Mouse (Mus musculus) neutrophil, adult 5-6 weeks (primary cell): ENCODE data around the gene Scpep1. TPM values are rescaled to one million over a fixed set of nuclear protein-coding genes. Genes with fewer than 3 reads are reported as not detected.
"Not testable (repeated sequence)": the region's sequence is repeated elsewhere in the genome, so short reads cannot be mapped to it uniquely, and the experiment has no call there.

Experiments
- ATAC-seq: fragments of 151-379, 151-347 bp; 2 replicates; pipeline ENCODE4 v1.8.0; 2017; ENCODE audit warnings: mild to moderate bottlenecking, moderate TSS enrichment; ENCODE audit not compliant: insufficient number of reproducible peaks, poor library complexity, low FRiP score, severe bottlenecking; ENCODE audit errors: extremely low read depth
- total RNA-seq: library from RNA; stranded (forward); fragments of 200-1000 nt; gene quantifications from 2 replicates; pipeline ENCODE4 v1.2.3, GENCODE M21; 2017

Gene Scpep1
- total RNA-seq, 1 experiment from 2014 or later, result 31.9 TPM

DNA sequence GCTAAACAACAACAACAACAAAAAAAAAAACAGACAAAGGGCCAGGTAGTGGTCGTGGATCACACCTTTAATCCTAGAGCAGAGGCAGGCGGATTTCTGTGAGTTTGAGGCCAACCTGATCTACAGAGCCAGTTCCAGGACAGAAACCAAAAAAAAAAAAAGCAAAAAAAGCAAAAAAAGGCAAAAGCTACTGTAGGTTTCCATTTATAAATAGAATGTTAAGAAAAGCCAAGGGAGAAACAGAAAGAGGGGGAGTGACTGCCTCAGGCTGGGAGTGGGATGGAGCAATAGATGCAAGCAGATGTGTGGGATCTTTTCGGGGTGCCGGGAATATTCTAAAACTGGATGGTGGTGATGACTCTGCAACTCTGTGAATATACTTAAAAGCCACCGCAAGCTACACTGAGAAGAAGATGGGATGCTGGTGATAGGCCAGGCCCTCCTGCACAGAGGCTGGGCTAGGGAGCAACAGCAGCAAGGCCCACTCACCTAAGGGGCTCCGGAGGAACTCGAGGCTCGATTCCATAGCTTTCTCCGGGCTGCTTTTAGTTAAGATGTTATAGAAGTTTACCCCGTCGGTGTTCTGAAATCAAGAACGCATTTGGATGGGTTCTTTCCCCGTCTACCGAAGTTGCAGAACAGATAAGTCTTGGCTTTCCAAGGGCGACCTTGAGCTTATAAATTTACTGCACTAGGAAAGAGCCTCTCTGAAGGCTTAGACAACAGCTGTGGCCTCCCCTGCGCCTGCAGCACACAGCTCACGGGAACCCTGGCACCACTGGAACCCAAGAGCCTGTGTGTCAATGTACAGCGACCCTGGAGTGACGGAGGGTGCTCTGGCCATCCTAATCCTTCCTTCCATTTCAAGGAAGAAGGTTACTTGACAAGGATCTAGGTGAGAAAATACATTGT is 20.9 kb downstream of the Scpep1 start:
- ATAC-seq, result no peak

DNA sequence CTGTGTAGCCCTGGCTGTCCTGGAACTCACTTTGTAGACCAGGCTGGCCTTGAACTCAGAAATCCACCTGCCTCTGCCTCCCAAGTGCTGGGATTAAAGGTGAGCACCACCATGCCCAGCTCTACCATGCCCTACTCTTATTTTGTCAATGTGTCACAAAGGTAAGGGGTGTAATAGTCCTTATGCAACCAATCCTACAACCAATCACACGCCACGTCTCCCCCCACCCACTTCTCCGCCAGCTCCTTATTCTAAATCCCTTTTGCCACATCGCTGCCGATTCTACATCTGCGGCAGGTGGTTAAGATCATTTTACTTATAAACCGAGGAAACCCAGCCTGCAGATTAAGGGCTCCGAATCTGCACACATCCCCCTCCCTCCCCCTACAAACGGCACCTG is 22.2 kb downstream of the Scpep1 start:
- no peak for ATAC-seq

GRCm38 (mm10) chr11:88931692-88932530 is 23.4 kb downstream of the Scpep1 start:
- ATAC-seq, result no peak

- ATAC-seq, result no peak
Measured at GRCm38 (mm10) chr11:88926566-88926965, 28.7 kb downstream of the Scpep1 start.

DNA sequence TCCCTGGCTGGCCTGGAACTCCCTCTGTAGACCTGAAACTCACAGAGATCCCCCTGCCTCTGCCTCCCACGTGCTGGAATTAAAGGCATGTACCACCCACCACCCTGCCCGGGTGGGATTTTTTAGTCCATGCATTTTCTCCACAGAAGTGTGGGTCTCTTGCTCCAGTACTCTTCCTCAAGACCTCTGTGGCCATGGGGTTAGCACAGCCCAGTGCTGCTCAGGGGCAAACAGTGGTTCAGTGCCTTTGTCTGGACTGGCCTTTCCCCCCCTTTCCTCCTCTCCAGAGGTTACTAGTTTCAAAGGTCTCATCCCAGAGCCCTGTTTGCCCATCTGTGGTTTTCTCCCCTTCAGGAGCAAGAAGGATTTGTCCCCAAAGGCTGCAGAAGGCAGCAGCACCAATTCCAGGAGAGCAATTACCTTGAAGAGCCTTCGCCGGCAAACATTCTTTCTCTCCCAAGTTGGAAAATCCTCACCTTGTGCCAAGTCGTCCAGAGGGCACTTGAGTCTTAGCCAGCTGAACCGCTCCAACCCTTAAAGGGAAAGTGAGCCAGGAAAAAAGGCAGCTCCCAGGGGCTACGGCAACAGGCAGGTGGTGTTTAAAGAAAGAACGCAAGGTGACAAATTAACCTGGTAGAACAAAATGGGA is 45.8 kb downstream of the Scpep1 start:
- ATAC-seq, result no peak

- peak; percentile 78 for ATAC-seq
Measured at GRCm38 (mm10) chr11:88908557-88909211, 46.6 kb downstream of the Scpep1 start.

- ATAC-seq, result no peak
Measured at GRCm38 (mm10) chr11:88907886-88908285, 47.4 kb downstream of the Scpep1 start.

DNA sequence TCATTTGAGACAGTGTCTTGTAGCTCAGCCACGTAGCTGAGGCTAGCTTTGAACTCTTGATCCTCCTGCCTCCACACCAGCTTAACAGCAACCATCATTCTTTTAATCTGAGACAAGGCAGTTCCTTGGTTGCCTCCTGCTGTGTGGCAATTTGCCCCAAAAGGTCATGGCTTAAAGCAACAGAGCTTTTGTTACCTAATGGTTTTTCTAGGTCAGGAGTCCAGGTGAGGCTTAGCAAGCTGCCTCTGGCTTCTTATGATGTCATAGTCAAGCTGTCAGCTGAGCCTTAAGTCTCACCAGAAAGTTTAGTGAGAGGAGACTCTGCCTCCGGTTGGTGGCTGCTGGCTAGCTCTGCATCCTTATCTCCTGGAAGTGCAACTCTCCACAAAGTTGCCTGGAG is 49.6 kb downstream of the Scpep1 start:
- no peak for ATAC-seq

- no peak for ATAC-seq
Measured at GRCm38 (mm10) chr11:88904080-88904479, 51.2 kb downstream of the Scpep1 start.

DNA sequence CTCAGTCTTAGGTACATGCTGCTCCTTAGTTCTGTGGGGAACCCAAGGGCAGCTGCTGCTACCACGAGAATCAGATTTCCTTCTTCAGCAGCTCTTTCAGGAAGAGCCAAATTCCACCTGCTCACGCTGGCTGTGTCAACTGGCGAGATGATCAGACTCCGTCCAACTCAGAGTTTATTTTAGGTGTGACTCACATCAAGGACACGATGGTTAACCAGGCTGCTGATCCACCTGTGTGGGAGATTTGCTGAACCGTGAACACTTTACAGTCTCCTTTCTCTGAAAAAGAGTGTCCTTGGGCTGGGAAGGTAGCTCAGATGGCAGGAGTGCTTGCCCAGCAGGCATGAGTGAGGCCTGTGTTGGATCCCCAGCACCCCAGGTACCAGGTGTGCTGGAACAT is 52.5 kb downstream of the Scpep1 start:
- no peak for ATAC-seq

DNA sequence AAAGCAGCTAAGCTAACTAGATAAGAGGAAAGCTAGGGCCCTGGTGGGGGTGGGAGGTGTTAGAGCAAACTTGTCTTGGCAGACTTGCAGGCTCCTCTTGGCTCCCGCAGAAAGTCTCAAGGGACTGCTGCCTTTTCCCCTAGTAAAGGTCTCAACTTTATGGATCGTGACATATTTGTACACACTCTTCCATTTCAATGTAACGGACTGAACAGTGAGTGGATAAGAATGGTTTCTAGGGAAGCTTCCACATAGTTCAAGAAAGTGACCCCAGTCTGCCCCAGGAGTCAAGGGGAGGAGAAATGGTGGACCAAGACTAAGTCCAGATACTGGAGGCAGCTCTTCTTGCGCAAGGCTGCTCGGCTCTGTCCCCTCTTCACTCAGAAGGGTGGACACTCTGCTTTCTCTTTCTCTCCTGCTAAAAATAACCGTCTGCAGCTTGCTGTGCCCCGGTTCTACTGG is 53.9 kb downstream of the Scpep1 start:
- no peak for ATAC-seq

- no peak for ATAC-seq
Measured at GRCm38 (mm10) chr11:88899561-88899960, 55.7 kb downstream of the Scpep1 start.

DNA sequence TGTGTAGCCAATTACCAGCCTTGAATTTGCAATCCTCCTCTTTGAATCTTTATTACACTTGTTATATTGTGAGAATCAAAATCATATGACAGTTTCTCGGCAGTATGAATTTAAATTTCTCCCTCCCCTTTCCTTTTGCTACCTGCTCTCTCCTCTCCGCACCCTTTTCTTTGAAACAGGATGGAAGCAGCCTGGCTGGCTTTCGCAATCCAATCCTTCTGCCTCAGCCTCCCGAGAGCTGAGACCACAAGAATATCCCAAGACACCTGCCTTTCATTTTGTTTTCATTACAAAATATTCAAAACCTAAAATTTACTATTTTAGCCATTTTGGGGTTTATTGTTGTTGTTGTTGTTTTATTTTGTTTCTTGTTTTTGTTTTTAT is 56.9 kb downstream of the Scpep1 start:
- no peak for ATAC-seq

- ATAC-seq, result no peak
Measured at GRCm38 (mm10) chr11:88897624-88898379, 57.5 kb downstream of the Scpep1 start.

GRCm38 (mm10) chr11:88895800-88896232 is 59.4 kb downstream of the Scpep1 start:
- not testable (repeated sequence) for ATAC-seq

GRCm38 (mm10) chr11:88895235-88895634 is 60.0 kb downstream of the Scpep1 start:
- ATAC-seq, result not testable (repeated sequence)

DNA sequence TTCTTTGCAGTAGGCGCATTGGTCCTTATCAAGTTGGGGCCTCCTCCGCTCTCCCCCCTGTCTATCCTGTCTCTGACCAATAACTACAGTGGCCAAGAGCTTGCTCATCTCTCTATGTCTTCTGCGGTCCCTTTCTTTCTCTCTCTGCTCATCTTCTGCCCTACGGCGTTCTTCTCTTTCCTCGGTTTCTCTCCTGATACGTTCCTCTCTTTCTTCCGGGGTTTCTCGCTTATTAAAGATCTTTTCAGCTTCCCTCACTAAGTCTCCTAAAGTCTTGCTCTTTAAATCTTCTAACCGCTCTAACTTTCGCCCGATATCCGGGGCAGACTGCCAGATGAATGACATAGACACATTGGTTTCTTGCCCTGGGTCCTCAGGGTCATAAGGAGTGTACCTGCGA is 61.0 kb downstream of the Scpep1 start:
- not testable (repeated sequence) for ATAC-seq

- ATAC-seq, result not testable (repeated sequence)
Measured at GRCm38 (mm10) chr11:88893501-88893900, 61.8 kb downstream of the Scpep1 start.
